Mouse (Mus musculus) erythroblast, embryonic 14.5 days (primary cell): ENCODE data around the gene Elane.

Source experiments
- GATA1 ChIP-seq: IDR thresholded peaks from 2 replicates; pipeline ENCODE4 v1.6.1; 2012; ENCODE audit warnings: low read length, inconsistent platforms, mixed read lengths
- TAL1 ChIP-seq: IDR thresholded peaks from 3 replicates; pipeline ENCODE4 v1.6.1; 2012; ENCODE audit warnings: low read length, inconsistent platforms, mixed read lengths

GRCm38 (mm10) chr10:79838151-79838550, 47.9 kb upstream of the Elane start:
- TF ChIP-seq TAL1 (no peak), GATA1 (no peak)
